21 mouse cellular contexts compared by ENCODE assay signal in the genomic region with DNA sequence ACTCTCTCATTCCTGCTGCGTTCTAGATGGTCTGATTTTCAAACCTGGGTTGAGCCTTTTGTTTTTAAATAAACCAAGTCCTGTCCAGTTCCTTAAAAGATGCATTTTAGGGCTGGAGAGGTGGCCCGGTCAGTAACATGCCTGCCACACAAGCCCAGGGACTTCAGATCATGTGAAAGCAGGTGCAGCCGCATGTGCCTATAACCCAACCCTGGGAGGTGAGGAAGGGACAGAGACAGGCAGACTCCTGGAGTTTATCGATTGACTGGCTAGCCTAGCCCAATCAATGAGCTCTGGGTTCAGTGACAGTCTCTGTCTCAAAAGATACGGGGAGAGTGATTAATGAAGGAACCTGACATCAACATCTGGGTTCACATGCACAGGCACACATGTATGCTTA. TPM values are rescaled to one million over a fixed set of nuclear protein-coding genes. Genes with fewer than 3 reads are reported as not detected.
DNase-seq lines count a peak whose midpoint lies in the region; ATAC-seq lines count a peak whose summit lies in the region.
"Had no signal": no experiment of that assay in that cellular context is flagged by ENCODE, and none has a peak within 500 bp of the region (broad histone marks: within the 10 kb centered on the region; RNA-seq: fewer than 3 reads in every experiment).

No protein-coding gene starts in this region.

- DNase-seq in heart, embryonic 10.5 days (ENCODE audit: low spot score), result peak; percentile 58
- DNase-seq in heart, postnatal 4 days, result no peak
- no peak for DNase-seq in hindbrain, embryonic 10.5 days (ENCODE audit: low spot score)
- DNase-seq in testis, postnatal 10 days (ENCODE audit: low spot score), result peak; percentile 28
- no peak for DNase-seq in testis, postnatal 14 days (ENCODE audit: low spot score)
- DNase-seq: adrenal gland, postnatal 10 days; cerebellum, adult 18-20 months; cerebellum, postnatal 14 days; kidney, adult 18-20 months; kidney, postnatal 4 days; liver, embryonic 13.5 days; lung, adult 2 months; thymus, adult 2 months had no signal

- no peak overlapping the region for H3K4me3 ChIP-seq in forebrain, embryonic 12.5 days (replicated peaks)
- no peak overlapping the region for H3K4me3 ChIP-seq in forebrain, embryonic 13.5 days
- H3K4me3 ChIP-seq in heart, embryonic 10.5 days, result no peak overlapping the region
- H3K4me3 ChIP-seq in hindbrain, embryonic 13.5 days, result no peak overlapping the region
- no peak overlapping the region for H3K4me3 ChIP-seq in hindbrain, embryonic 10.5 days
- H3K4me3 ChIP-seq: embryonic facial prominence, embryonic 12.5 days; limb, embryonic 12.5 days; liver, embryonic 13.5 days; megakaryocyte, embryonic 14.5 days; stomach, embryonic 15.5 days had no signal

- no peak overlapping the region for H3K9ac ChIP-seq in forebrain, embryonic 12.5 days
- no peak overlapping the region for H3K9ac ChIP-seq in forebrain, embryonic 13.5 days
- H3K9ac ChIP-seq in hindbrain, embryonic 13.5 days, result no peak overlapping the region
- H3K9ac ChIP-seq: limb, embryonic 12.5 days; liver, embryonic 13.5 days; stomach, embryonic 15.5 days had no signal

- no peaks in the 10 kb centered on the region; the same call in 1 of the 2 replicates for H3K27me3 ChIP-seq in forebrain, embryonic 12.5 days
- no peaks in the 10 kb centered on the region for H3K27me3 ChIP-seq in forebrain, embryonic 13.5 days
- no peaks in the 10 kb centered on the region for H3K27me3 ChIP-seq in heart, embryonic 10.5 days (ENCODE audit: insufficient read depth, poor library complexity, severe bottlenecking)
- H3K27me3 ChIP-seq in hindbrain, embryonic 13.5 days, result no peaks in the 10 kb centered on the region
- no peaks in the 10 kb centered on the region for H3K27me3 ChIP-seq in hindbrain, embryonic 10.5 days (ENCODE audit: insufficient read depth, poor library complexity, severe bottlenecking)
- H3K27me3 ChIP-seq: limb, embryonic 12.5 days; liver, embryonic 13.5 days; stomach, embryonic 15.5 days had no signal

- no peaks in the 10 kb centered on the region for H3K9me3 ChIP-seq in forebrain, embryonic 12.5 days
- no peaks in the 10 kb centered on the region for H3K9me3 ChIP-seq in forebrain, embryonic 13.5 days (replicated peaks)
- no peaks in the 10 kb centered on the region for H3K9me3 ChIP-seq in heart, embryonic 10.5 days
- H3K9me3 ChIP-seq in hindbrain, embryonic 13.5 days, result no peaks in the 10 kb centered on the region
- no peaks in the 10 kb centered on the region for H3K9me3 ChIP-seq in hindbrain, embryonic 10.5 days
- H3K9me3 ChIP-seq: embryonic facial prominence, embryonic 12.5 days; limb, embryonic 12.5 days; liver, embryonic 13.5 days; megakaryocyte, embryonic 14.5 days; stomach, embryonic 15.5 days had no signal

- ATAC-seq in forebrain, embryonic 12.5 days (ENCODE audit: low FRiP score), result no peak
- no peak for ATAC-seq in forebrain, embryonic 13.5 days
- no peak for ATAC-seq in hindbrain, embryonic 13.5 days (ENCODE audit: low FRiP score)
- ATAC-seq: inflammation-experienced regulatory T-cells, adult 6 months had no signal

- H3K36me3 ChIP-seq in forebrain, embryonic 12.5 days (replicated peaks), result no peaks in the 10 kb centered on the region
- H3K36me3 ChIP-seq in forebrain, embryonic 13.5 days (ENCODE audit: poor library complexity, severe bottlenecking), result no peaks in the 10 kb centered on the region
- H3K36me3 ChIP-seq in heart, embryonic 10.5 days, result peaks cover 25% of the 10 kb centered on the region
- H3K36me3 ChIP-seq in hindbrain, embryonic 13.5 days, result no peaks in the 10 kb centered on the region
- no peaks in the 10 kb centered on the region for H3K36me3 ChIP-seq in hindbrain, embryonic 10.5 days
- H3K36me3 ChIP-seq: embryonic facial prominence, embryonic 12.5 days; limb, embryonic 12.5 days; liver, embryonic 13.5 days; stomach, embryonic 15.5 days had no signal

- H3K4me1 ChIP-seq in forebrain, embryonic 12.5 days, result peaks cover 7% of the 10 kb centered on the region
- H3K4me1 ChIP-seq in forebrain, embryonic 13.5 days, result peaks cover 23% of the 10 kb centered on the region
- peaks cover 36% of the 10 kb centered on the region for H3K4me1 ChIP-seq in heart, embryonic 10.5 days
- H3K4me1 ChIP-seq in hindbrain, embryonic 13.5 days (replicated peaks), result peaks cover 25% of the 10 kb centered on the region
- peaks cover 11% of the 10 kb centered on the region; the same call in 1 of the 2 replicates for H3K4me1 ChIP-seq in hindbrain, embryonic 10.5 days (replicated peaks)
- H3K4me1 ChIP-seq: embryonic facial prominence, embryonic 12.5 days; stomach, embryonic 15.5 days had no signal

- peak overlapping the region; percentile 16; the same call in 1 of the 2 replicates for H3K27ac ChIP-seq in forebrain, embryonic 12.5 days
- no peak overlapping the region for H3K27ac ChIP-seq in forebrain, embryonic 13.5 days
- no peak overlapping the region for H3K27ac ChIP-seq in heart, embryonic 10.5 days
- peak overlapping the region; percentile 14 for H3K27ac ChIP-seq in hindbrain, embryonic 13.5 days
- H3K27ac ChIP-seq in hindbrain, embryonic 10.5 days, result no peak overlapping the region
- H3K27ac ChIP-seq: embryonic facial prominence, embryonic 12.5 days; limb, embryonic 12.5 days; liver, embryonic 13.5 days; stomach, embryonic 15.5 days had no signal

- no peak overlapping the region for H3K4me2 ChIP-seq in forebrain, embryonic 12.5 days
- H3K4me2 ChIP-seq in forebrain, embryonic 13.5 days, result no peak overlapping the region
- no peak overlapping the region for H3K4me2 ChIP-seq in hindbrain, embryonic 13.5 days
- H3K4me2 ChIP-seq: embryonic facial prominence, embryonic 12.5 days; limb, embryonic 12.5 days; liver, embryonic 13.5 days; stomach, embryonic 15.5 days had no signal

- WGBS in forebrain, embryonic 12.5 days, result 78% methylated on average over 5 of the region's 5 CpGs
- WGBS in forebrain, embryonic 13.5 days, result 77% methylated on average over 5 of the region's 5 CpGs
- 79% methylated on average over 5 of the region's 5 CpGs for WGBS in heart, embryonic 10.5 days
- WGBS in hindbrain, embryonic 13.5 days, result 68% methylated on average over 5 of the region's 5 CpGs
- WGBS in hindbrain, embryonic 10.5 days, result 87% methylated on average over 5 of the region's 5 CpGs

RNA-seq across cellular contexts. Expression of gene Fsd2, which starts 5.5 kb away (rescaled TPM):
- 0.27 and 0.31 TPM in 2 replicates for polyA plus RNA-seq in forebrain, embryonic 12.5 days (2016; fragmentation: Nextera tagmentation; extraction: Ambion mirVana)
- polyA plus RNA-seq in forebrain, embryonic 13.5 days (2015; fragmentation: Nextera tagmentation; extraction: Ambion mirVana), result 0.10 TPM in 2 replicates
- polyA plus RNA-seq in heart, embryonic 10.5 days (2016; fragmentation: Nextera tagmentation; extraction: Ambion mirVana), result 39.8 and 79.8 TPM in 2 replicates
- 100 to 1,000 TPM; 199 to 200 TPM for total RNA-seq in heart, postnatal 4 days (2021)
- 0.09 and 0.25 TPM in 2 replicates for polyA plus RNA-seq in hindbrain, embryonic 13.5 days (2015; fragmentation: Nextera tagmentation; extraction: Ambion mirVana)
- polyA plus RNA-seq in hindbrain, embryonic 10.5 days (2016; fragmentation: Nextera tagmentation; extraction: Ambion mirVana), result 0.07 and 0.54 TPM in 2 replicates

RNA-seq across cellular contexts. Expression of gene Whamm, which starts 9.9 kb away (rescaled TPM):
- 5.9 and 6.0 TPM in 2 replicates for polyA plus RNA-seq in forebrain, embryonic 12.5 days (2016; fragmentation: Nextera tagmentation; extraction: Ambion mirVana)
- 4.1 and 4.5 TPM in 2 replicates for polyA plus RNA-seq in forebrain, embryonic 13.5 days (2015; fragmentation: Nextera tagmentation; extraction: Ambion mirVana)
- 3.9 and 4.0 TPM in 2 replicates for polyA plus RNA-seq in heart, embryonic 10.5 days (2016; fragmentation: Nextera tagmentation; extraction: Ambion mirVana)
- 1 to 10 TPM; 8.3 to 8.4 TPM for total RNA-seq in heart, postnatal 4 days (2021)
- polyA plus RNA-seq in hindbrain, embryonic 13.5 days (2015; fragmentation: Nextera tagmentation; extraction: Ambion mirVana), result 6.2 TPM in 2 replicates
- polyA plus RNA-seq in hindbrain, embryonic 10.5 days (2016; fragmentation: Nextera tagmentation; extraction: Ambion mirVana), result 2.9 and 4.2 TPM in 2 replicates

Comparison
In these comparisons a context has a peak if more than half of its experiments do, and no peak if none do; other contexts are left out.
1. H3K27ac ChIP-seq: peak in forebrain, embryonic 12.5 days (single experiment) and hindbrain, embryonic 13.5 days (single experiment); none in forebrain, embryonic 13.5 days (single experiment), heart, embryonic 10.5 days (single experiment) and hindbrain, embryonic 10.5 days (single experiment).
2. DNase-seq: peak in heart, embryonic 10.5 days (single experiment) and testis, postnatal 10 days (single experiment); none in heart, postnatal 4 days (single experiment), hindbrain, embryonic 10.5 days (single experiment) and testis, postnatal 14 days (single experiment).
3. RNA of gene Fsd2, which starts 5.5 kb away (polyA plus RNA-seq): 39.8 to 79.8 TPM in heart, embryonic 10.5 days; 0.07 to 0.54 TPM in hindbrain, embryonic 10.5 days, 0.27 to 0.31 TPM in forebrain, embryonic 12.5 days, 0.10 TPM in forebrain, embryonic 13.5 days and 0.09 to 0.25 TPM in hindbrain, embryonic 13.5 days; every median in the first group is over 10 times any median in the second.